Mouse (Mus musculus): ENCODE measurements around the gene Gabarapl1. TPM values are rescaled to one million over a fixed set of nuclear protein-coding genes. Genes with fewer than 3 reads are reported as not detected.

Gene Gabarapl1
- polyA plus RNA-seq, 1 experiment from 2014 or later: 13.2 TPM

GRCm38 (mm10) chr6:129577605-129578004, 44.6 kb downstream of the Gabarapl1 start, which contains the start of gene Klre1:
Gene Klre1, plus strand, starts transcription at chr6:129577905.
- Histone ChIP-seq H3K27me3 (ENCODE audit: control insufficient read depth, insufficient read depth, low read length) (no peaks in the 10 kb centered on the region), H3K4me1 (ENCODE audit: control insufficient read depth, insufficient read depth, low read length) (no peaks in the 10 kb centered on the region), H3K9ac (replicated peaks; ENCODE audit: low read depth, low read length) (no peak within 1 kb of the TSS), H3K4me2 (replicated peaks; ENCODE audit: low read depth, low read length) (no peak within 1 kb of the TSS), H3K36me3 (ENCODE audit: control insufficient read depth, insufficient read depth, low read length) (no peaks in the 10 kb centered on the region), H3K9me3 (ENCODE audit: control insufficient read depth, low read depth, low read length) (no peaks in the 10 kb centered on the region), H3K4me3 (ENCODE audit: low read depth, low read length) (no peak within 1 kb of the TSS), H3K27ac (ENCODE audit: low read length) (no peak within 1 kb of the TSS)
- 92% methylated on average over 8 of the region's 8 CpGs for WGBS
- no peak for ATAC-seq (ENCODE audit: insufficient number of reproducible peaks, insufficient read depth, low FRiP score, low read depth)

DNA sequence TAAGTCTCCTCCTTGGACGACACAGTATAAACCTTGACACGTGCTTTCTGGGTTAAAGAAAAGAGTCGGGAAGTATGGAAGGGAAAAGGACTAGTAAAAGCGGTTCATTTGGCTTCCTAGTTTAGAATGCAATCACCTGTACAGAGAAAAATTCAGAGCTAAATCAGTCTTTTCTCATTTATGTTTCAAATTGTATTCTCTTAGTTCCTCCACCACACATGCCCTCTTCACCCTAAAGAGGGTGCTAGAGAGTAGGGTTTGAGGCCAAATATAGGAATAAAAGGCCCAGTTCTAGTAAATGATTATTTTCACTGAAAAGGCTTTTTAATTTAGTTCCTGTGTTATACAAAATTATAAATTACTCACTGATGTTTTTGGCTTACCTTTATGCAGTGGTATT, 48.3 kb downstream of the Gabarapl1 start:
- Histone ChIP-seq H3K4me3 (ENCODE audit: low read depth, low read length) (no peak overlapping the region), H3K9ac (replicated peaks; ENCODE audit: low read depth, low read length) (no peak overlapping the region), H3K4me1 (ENCODE audit: control insufficient read depth, insufficient read depth, low read length) (no peaks in the 10 kb centered on the region), H3K27ac (ENCODE audit: low read length) (no peak overlapping the region), H3K4me2 (replicated peaks; ENCODE audit: low read depth, low read length) (no peak overlapping the region), H3K27me3 (ENCODE audit: control insufficient read depth, insufficient read depth, low read length) (no peaks in the 10 kb centered on the region), H3K36me3 (ENCODE audit: control insufficient read depth, insufficient read depth, low read length) (no peaks in the 10 kb centered on the region), H3K9me3 (ENCODE audit: control insufficient read depth, low read depth, low read length) (no peaks in the 10 kb centered on the region)
- ATAC-seq (ENCODE audit: insufficient number of reproducible peaks, insufficient read depth, low FRiP score, low read depth): no peak
- WGBS: 56% methylated on average over 4 of the region's 4 CpGs

- no peak overlapping the region for H3K4me2 ChIP-seq (replicated peaks; ENCODE audit: low read depth, low read length)
- no peaks in the 10 kb centered on the region for H3K27me3 ChIP-seq (ENCODE audit: control insufficient read depth, insufficient read depth, low read length)
- H3K36me3 ChIP-seq (ENCODE audit: control insufficient read depth, insufficient read depth, low read length): no peaks in the 10 kb centered on the region
- 65% methylated on average over 4 of the region's 4 CpGs for WGBS
- H3K4me1 ChIP-seq (ENCODE audit: control insufficient read depth, insufficient read depth, low read length): no peaks in the 10 kb centered on the region
- H3K27ac ChIP-seq (ENCODE audit: low read length): no peak overlapping the region
- ATAC-seq (ENCODE audit: insufficient number of reproducible peaks, insufficient read depth, low FRiP score, low read depth): no peak
- H3K9ac ChIP-seq (replicated peaks; ENCODE audit: low read depth, low read length): no peak overlapping the region
- H3K9me3 ChIP-seq (ENCODE audit: control insufficient read depth, low read depth, low read length): no peaks in the 10 kb centered on the region
- no peak overlapping the region for H3K4me3 ChIP-seq (ENCODE audit: low read depth, low read length)
These were observed 48.9 kb downstream of the Gabarapl1 start for GRCm38 (mm10) chr6:129581896-129582295.

DNA sequence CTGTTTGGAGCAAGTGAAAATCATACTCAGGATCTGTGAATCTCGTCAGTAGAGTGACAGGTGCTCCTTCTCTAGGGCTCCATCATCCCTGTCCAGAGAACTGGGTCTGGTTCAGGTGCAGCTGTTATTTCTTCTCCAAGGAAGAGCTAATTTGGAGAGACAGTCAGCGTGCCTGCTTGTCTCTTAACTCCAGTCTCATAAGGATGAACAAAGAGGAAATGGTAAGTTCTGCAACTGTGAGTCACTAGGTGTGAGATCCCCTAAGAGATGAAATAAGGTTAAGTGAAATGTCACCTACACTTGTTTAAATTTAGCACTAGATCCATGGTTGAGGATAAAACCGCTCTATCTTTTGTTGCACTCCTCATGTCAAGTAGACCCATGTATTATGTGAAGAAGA, 50.1 kb downstream of the Gabarapl1 start:
- no peak for ATAC-seq (ENCODE audit: insufficient number of reproducible peaks, insufficient read depth, low FRiP score, low read depth)
- Histone ChIP-seq H3K4me3 (ENCODE audit: low read depth, low read length) (no peak overlapping the region), H3K9ac (replicated peaks; ENCODE audit: low read depth, low read length) (no peak overlapping the region), H3K36me3 (ENCODE audit: control insufficient read depth, insufficient read depth, low read length) (no peaks in the 10 kb centered on the region), H3K4me1 (ENCODE audit: control insufficient read depth, insufficient read depth, low read length) (no peaks in the 10 kb centered on the region), H3K9me3 (ENCODE audit: control insufficient read depth, low read depth, low read length) (no peaks in the 10 kb centered on the region), H3K27me3 (ENCODE audit: control insufficient read depth, insufficient read depth, low read length) (no peaks in the 10 kb centered on the region), H3K27ac (ENCODE audit: low read length) (no peak overlapping the region), H3K4me2 (replicated peaks; ENCODE audit: low read depth, low read length) (no peak overlapping the region)
- WGBS: 72% methylated on average over 3 of the region's 3 CpGs

- 86% methylated on average over 3 of the region's 3 CpGs for WGBS
- no peak within 1 kb of the TSS for H3K27ac ChIP-seq (ENCODE audit: low read length)
- ATAC-seq (ENCODE audit: insufficient number of reproducible peaks, insufficient read depth, low FRiP score, low read depth): no peak
- no peak within 1 kb of the TSS for H3K4me3 ChIP-seq (ENCODE audit: low read depth, low read length)
- H3K9me3 ChIP-seq (ENCODE audit: control insufficient read depth, low read depth, low read length): no peaks in the 10 kb centered on the region
- no peaks in the 10 kb centered on the region for H3K27me3 ChIP-seq (ENCODE audit: control insufficient read depth, insufficient read depth, low read length)
- no peaks in the 10 kb centered on the region for H3K4me1 ChIP-seq (ENCODE audit: control insufficient read depth, insufficient read depth, low read length)
- H3K4me2 ChIP-seq (replicated peaks; ENCODE audit: low read depth, low read length): no peak within 1 kb of the TSS
- H3K9ac ChIP-seq (replicated peaks; ENCODE audit: low read depth, low read length): no peak within 1 kb of the TSS
- no peaks in the 10 kb centered on the region for H3K36me3 ChIP-seq (ENCODE audit: control insufficient read depth, insufficient read depth, low read length)
These were observed 58.5 kb downstream of the Gabarapl1 start, which contains the start of gene Klrd1 for GRCm38 (mm10) chr6:129591508-129591907. Gene Klrd1, plus strand, starts transcription at chr6:129591782.

Other genes starting within 250 kb of the Gabarapl1 start
- not detected in 2 replicates for gene 4922502D21Rik, start 201.4 kb upstream of the Gabarapl1 start, polyA plus RNA-seq (2014; fragmentation: Nextera tagmentation; extraction: Ambion mirVana)
- 1.0 and 1.8 TPM in 2 replicates for gene Clec12a, start 190.5 kb upstream of the Gabarapl1 start, polyA plus RNA-seq (2014; fragmentation: Nextera tagmentation; extraction: Ambion mirVana)
- gene Clec12b, start 147.3 kb upstream of the Gabarapl1 start, polyA plus RNA-seq (2014; fragmentation: Nextera tagmentation; extraction: Ambion mirVana): not detected in 2 replicates
- gene Clec1b, start 135.9 kb upstream of the Gabarapl1 start, polyA plus RNA-seq (2014; fragmentation: Nextera tagmentation; extraction: Ambion mirVana): 0.71 and 1.4 TPM in 2 replicates
- 0.19 and 0.46 TPM in 2 replicates for gene Clec9a, start 124.3 kb upstream of the Gabarapl1 start, polyA plus RNA-seq (2014; fragmentation: Nextera tagmentation; extraction: Ambion mirVana)
- gene Clec1a, start 81.2 kb upstream of the Gabarapl1 start, polyA plus RNA-seq (2014; fragmentation: Nextera tagmentation; extraction: Ambion mirVana): 3.1 and 3.3 TPM in 2 replicates
- not detected in 2 replicates for gene Olr1, start 26.0 kb upstream of the Gabarapl1 start, polyA plus RNA-seq (2014; fragmentation: Nextera tagmentation; extraction: Ambion mirVana)
- gene Tmem52b, start 20.6 kb upstream of the Gabarapl1 start, polyA plus RNA-seq (2014; fragmentation: Nextera tagmentation; extraction: Ambion mirVana): not detected in 2 replicates
- not detected in 2 replicates for gene Klre1, start 44.7 kb downstream of the Gabarapl1 start, polyA plus RNA-seq (2014; fragmentation: Nextera tagmentation; extraction: Ambion mirVana)
- 0.29 and 0.69 TPM in 2 replicates for gene Klrd1, start 58.6 kb downstream of the Gabarapl1 start, polyA plus RNA-seq (2014; fragmentation: Nextera tagmentation; extraction: Ambion mirVana)
- 0.12 TPM in 1 of 2 replicates, not detected in the other for gene Klrk1, start 90.7 kb downstream of the Gabarapl1 start, polyA plus RNA-seq (2014; fragmentation: Nextera tagmentation; extraction: Ambion mirVana)
- not detected in 2 replicates for gene Klrc3, start 110.2 kb downstream of the Gabarapl1 start, polyA plus RNA-seq (2014; fragmentation: Nextera tagmentation; extraction: Ambion mirVana)
- not detected in 2 replicates for gene Klrc2, start 127.5 kb downstream of the Gabarapl1 start, polyA plus RNA-seq (2014; fragmentation: Nextera tagmentation; extraction: Ambion mirVana)
- not detected in 2 replicates for gene Klrc1, start 145.8 kb downstream of the Gabarapl1 start, polyA plus RNA-seq (2014; fragmentation: Nextera tagmentation; extraction: Ambion mirVana)
- not detected in 2 replicates for gene Klri1, start 184.0 kb downstream of the Gabarapl1 start, polyA plus RNA-seq (2014; fragmentation: Nextera tagmentation; extraction: Ambion mirVana)
- gene Klri2, start 207.3 kb downstream of the Gabarapl1 start, polyA plus RNA-seq (2014; fragmentation: Nextera tagmentation; extraction: Ambion mirVana): not detected in 2 replicates

Measured in stomach, embryonic 14.5 days (tissue).